Mouse (Mus musculus): ENCODE results near the gene 1810046K07Rik. TPM values are rescaled to one million over a fixed set of nuclear protein-coding genes. Genes with fewer than 3 reads are reported as not detected.
A peak's percentile ranks its signal among the peaks of the same experiment; 100 is the strongest.

The 1810046K07Rik gene
- polyA plus RNA-seq, 2 experiments, result 0.13 TPM; not detected in 1

GRCm38 (mm10) chr9:51303980-51304379 lies 24.7 kb downstream of the 1810046K07Rik start:
- ATAC-seq (ENCODE audit: low FRiP score, low read depth) (no peak), DNase-seq (ENCODE audit: low spot score) (no peak)
- Histone ChIP-seq H3K27ac (replicated peaks; ENCODE audit: low read depth, low read length) (no peak overlapping the region), H3K4me2 (replicated peaks; ENCODE audit: low read depth, low read length, severe bottlenecking) (no peak overlapping the region), H3K36me3 (ENCODE audit: control insufficient read depth, insufficient read depth, low read length) (no peaks in the 10 kb centered on the region), H3K27me3 (ENCODE audit: control insufficient read depth, insufficient read depth, low read length) (no peaks in the 10 kb centered on the region), H3K4me3 (replicated peaks; ENCODE audit: low read length) (no peak overlapping the region), H3K9me3 (ENCODE audit: control insufficient read depth, low read length) (no peaks in the 10 kb centered on the region), H3K4me1 (ENCODE audit: control insufficient read depth, insufficient read depth, low read length) (no peaks in the 10 kb centered on the region), H3K9ac (ENCODE audit: low read depth, low read length, severe bottlenecking) (no peak overlapping the region)
- no peak for TF ChIP-seq POLR2A (IDR thresholded peaks at IDR 0.05; ENCODE audit: borderline replicate concordance, extremely low read depth, insufficient read depth, insufficient read length)
- WGBS, result 76% methylated on average over 5 of the region's 5 CpGs

GRCm38 (mm10) chr9:51293541-51293940 lies 35.2 kb downstream of the 1810046K07Rik start:
- WGBS, result 62% methylated on average over 8 of the region's 8 CpGs
- no peak for TF ChIP-seq POLR2A (IDR thresholded peaks at IDR 0.05; ENCODE audit: borderline replicate concordance, extremely low read depth, insufficient read depth, insufficient read length)
- H3K9me3 ChIP-seq (ENCODE audit: control insufficient read depth, low read length), result no peaks in the 10 kb centered on the region
- no peak overlapping the region for H3K4me2 ChIP-seq (replicated peaks; ENCODE audit: low read depth, low read length, severe bottlenecking)
- no peaks in the 10 kb centered on the region for H3K36me3 ChIP-seq (ENCODE audit: control insufficient read depth, insufficient read depth, low read length)
- no peak overlapping the region for H3K9ac ChIP-seq (ENCODE audit: low read depth, low read length, severe bottlenecking)
- H3K4me1 ChIP-seq (ENCODE audit: control insufficient read depth, insufficient read depth, low read length), result no peaks in the 10 kb centered on the region
- H3K27me3 ChIP-seq (ENCODE audit: control insufficient read depth, insufficient read depth, low read length), result no peaks in the 10 kb centered on the region
- no peak for ATAC-seq (ENCODE audit: low FRiP score, low read depth)
- DNase-seq (ENCODE audit: low spot score), result no peak
- H3K27ac ChIP-seq (replicated peaks; ENCODE audit: low read depth, low read length), result no peak overlapping the region
- no peak overlapping the region for H3K4me3 ChIP-seq (replicated peaks; ENCODE audit: low read length)

- no peaks in the 10 kb centered on the region for H3K9me3 ChIP-seq (ENCODE audit: control insufficient read depth, low read length)
- no peaks in the 10 kb centered on the region for H3K4me1 ChIP-seq (ENCODE audit: control insufficient read depth, insufficient read depth, low read length)
- H3K9ac ChIP-seq (ENCODE audit: low read depth, low read length, severe bottlenecking), result no peak overlapping the region
- no peaks in the 10 kb centered on the region for H3K36me3 ChIP-seq (ENCODE audit: control insufficient read depth, insufficient read depth, low read length)
- H3K27me3 ChIP-seq (ENCODE audit: control insufficient read depth, insufficient read depth, low read length), result no peaks in the 10 kb centered on the region
- no peak overlapping the region for H3K27ac ChIP-seq (replicated peaks; ENCODE audit: low read depth, low read length)
- H3K4me2 ChIP-seq (replicated peaks; ENCODE audit: low read depth, low read length, severe bottlenecking), result no peak overlapping the region
- ATAC-seq (ENCODE audit: low FRiP score, low read depth) (peak; percentile 34; the same call in 1 of the 2 replicates), DNase-seq (ENCODE audit: low spot score) (peak; percentile 95)
- TF ChIP-seq POLR2A (IDR thresholded peaks at IDR 0.05; ENCODE audit: borderline replicate concordance, extremely low read depth, insufficient read depth, insufficient read length), result no peak
- 33% methylated on average over 4 of the region's 4 CpGs for WGBS
- H3K4me3 ChIP-seq (replicated peaks; ENCODE audit: low read length), result no peak overlapping the region
These were observed 36.0 kb downstream of the 1810046K07Rik start for GRCm38 (mm10) chr9:51292674-51293073.

- TF ChIP-seq POLR2A (IDR thresholded peaks at IDR 0.05; ENCODE audit: borderline replicate concordance, extremely low read depth, insufficient read depth, insufficient read length), result no peak
These were observed 37.7 kb downstream of the 1810046K07Rik start for GRCm38 (mm10) chr9:51290980-51291379.

GRCm38 (mm10) chr9:51286079-51286478 lies 42.6 kb downstream of the 1810046K07Rik start:
- Histone ChIP-seq H3K27ac (replicated peaks; ENCODE audit: low read depth, low read length) (no peak overlapping the region), H3K4me2 (replicated peaks; ENCODE audit: low read depth, low read length, severe bottlenecking) (no peak overlapping the region), H3K36me3 (ENCODE audit: control insufficient read depth, insufficient read depth, low read length) (no peaks in the 10 kb centered on the region), H3K27me3 (ENCODE audit: control insufficient read depth, insufficient read depth, low read length) (no peaks in the 10 kb centered on the region), H3K9ac (ENCODE audit: low read depth, low read length, severe bottlenecking) (no peak overlapping the region), H3K9me3 (ENCODE audit: control insufficient read depth, low read length) (no peaks in the 10 kb centered on the region), H3K4me3 (replicated peaks; ENCODE audit: low read length) (no peak overlapping the region), H3K4me1 (ENCODE audit: control insufficient read depth, insufficient read depth, low read length) (no peaks in the 10 kb centered on the region)
- TF ChIP-seq POLR2A (IDR thresholded peaks at IDR 0.05; ENCODE audit: borderline replicate concordance, extremely low read depth, insufficient read depth, insufficient read length), result no peak
- 51% methylated on average over 2 of the region's 2 CpGs for WGBS
- DNase-seq (ENCODE audit: low spot score) (no peak), ATAC-seq (ENCODE audit: low FRiP score, low read depth) (no peak)

More at GRCm38 (mm10) chr9:51290980-51291379, 37.7 kb downstream of the 1810046K07Rik start:
- DNase-seq (ENCODE audit: low spot score) (no peak), ATAC-seq (ENCODE audit: low FRiP score, low read depth) (no peak)
- Histone ChIP-seq H3K27ac (replicated peaks; ENCODE audit: low read depth, low read length) (no peak overlapping the region), H3K9ac (ENCODE audit: low read depth, low read length, severe bottlenecking) (no peak overlapping the region), H3K36me3 (ENCODE audit: control insufficient read depth, insufficient read depth, low read length) (no peaks in the 10 kb centered on the region), H3K4me1 (ENCODE audit: control insufficient read depth, insufficient read depth, low read length) (no peaks in the 10 kb centered on the region), H3K27me3 (ENCODE audit: control insufficient read depth, insufficient read depth, low read length) (no peaks in the 10 kb centered on the region), H3K9me3 (ENCODE audit: control insufficient read depth, low read length) (no peaks in the 10 kb centered on the region), H3K4me3 (replicated peaks; ENCODE audit: low read length) (no peak overlapping the region), H3K4me2 (replicated peaks; ENCODE audit: low read depth, low read length, severe bottlenecking) (no peak overlapping the region)
- WGBS, result 71% methylated on average over 4 of the region's 4 CpGs

All from limb, embryonic 14.5 days (tissue).